Mouse (Mus musculus): Measurements from ENCODE around the gene Slc25a1.

DNA sequence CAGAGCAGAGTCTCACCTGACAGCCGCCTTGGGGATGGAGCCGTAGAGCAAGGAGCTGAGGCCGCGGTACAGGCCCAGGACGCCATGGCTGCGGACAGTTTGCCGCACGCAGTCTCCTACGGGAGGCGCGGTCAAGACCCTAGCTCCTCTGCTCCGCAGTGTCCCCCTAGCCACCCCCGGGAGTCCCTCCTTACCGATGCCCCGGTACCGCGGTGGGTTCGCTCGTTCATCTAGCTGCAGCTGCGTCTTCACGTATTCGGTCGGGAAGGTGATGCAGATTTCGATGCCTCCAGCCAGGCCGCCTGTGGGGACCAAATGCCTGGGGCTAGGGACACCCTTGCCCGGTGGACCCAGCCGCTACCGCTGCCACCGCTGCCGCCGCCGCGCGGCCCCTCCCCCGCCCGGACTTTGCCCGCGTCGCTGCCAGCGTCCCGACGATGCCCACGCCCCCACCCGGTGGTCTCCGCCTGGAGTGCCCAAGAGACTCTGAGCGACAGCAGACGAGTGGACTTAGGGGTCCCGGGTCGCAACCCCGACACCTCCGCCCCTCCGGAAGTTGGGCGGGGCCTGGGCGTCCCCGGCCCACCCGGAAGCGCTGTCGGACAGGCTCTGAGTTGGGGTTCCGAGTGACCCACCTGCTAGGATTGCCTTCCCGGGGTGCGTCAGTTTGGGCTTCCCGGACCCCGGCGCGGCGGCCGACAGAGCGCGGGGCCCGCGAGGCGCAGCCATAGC, 502 bp downstream of the Slc25a1 start:
- TF ChIP-seq CTCF (IDR thresholded peaks at IDR 0.05; ENCODE audit: low read depth, low read length) (no peak), POLR2A (IDR thresholded peaks at IDR 0.05; ENCODE audit: borderline replicate concordance, low read depth, low read length) (no peak)

Data from bone marrow macrophage, adult 2 months (primary cell).